Mouse (Mus musculus): ENCODE measurements at regions not wholly inside any gene's neighbourhood (a gene's known extent, or its start where the extent isn't known, plus 50 kb on each side); places are given as distances from the start of the nearest gene placed in this dataset.

DNA sequence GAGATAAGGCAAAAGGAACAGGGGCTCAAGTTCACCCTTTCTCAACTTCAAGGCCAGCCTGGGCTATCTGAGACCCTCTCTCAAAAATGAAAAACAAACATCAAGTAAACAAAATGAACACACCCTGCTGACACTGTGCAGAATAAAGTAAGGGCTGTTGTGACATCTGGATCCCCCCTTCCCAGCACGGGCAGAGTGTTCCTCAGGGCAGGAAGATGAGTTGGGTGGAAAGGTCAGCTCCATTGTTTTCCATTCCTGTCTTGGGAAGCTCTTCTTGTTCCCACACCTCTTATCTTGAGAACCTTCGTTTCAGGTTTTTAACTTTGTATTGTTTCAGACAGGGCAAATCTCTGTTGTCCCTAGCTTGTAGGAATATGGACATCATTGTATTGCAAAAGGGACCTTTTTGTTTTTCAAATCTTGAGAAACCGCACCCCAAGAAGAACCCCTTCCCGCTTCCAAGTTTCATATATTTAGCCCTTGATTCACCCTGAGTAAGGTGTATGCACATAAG is 141.5 kb upstream of the Tgfbr2 start:
- no peak overlapping the region for H3K4me3 ChIP-seq (ENCODE audit: extremely low read depth, insufficient read depth, insufficient read length)
- peaks cover 3% of the 10 kb centered on the region; the same call in 1 of the 2 replicates for H3K4me1 ChIP-seq (ENCODE audit: control insufficient read depth, insufficient read depth, insufficient read length)
- TF ChIP-seq POLR2A (IDR thresholded peaks at IDR 0.05; ENCODE audit: low read depth, low read length) (no peak), CTCF (IDR thresholded peaks at IDR 0.05; ENCODE audit: extremely low read depth, insufficient read depth, insufficient read length, insufficient replicate concordance) (no peak)
- WGBS: 95% methylated on average over 4 of the region's 4 CpGs
- H3K27ac ChIP-seq (ENCODE audit: insufficient read depth, low read length): no peak overlapping the region
- no peaks in the 10 kb centered on the region for H3K27me3 ChIP-seq (ENCODE audit: control insufficient read depth, insufficient read depth, low read length)
- DNase-seq (ENCODE audit: low read depth in 1 of 2, low spot score in 2 of 2): no peak
- no peaks in the 10 kb centered on the region for H3K36me3 ChIP-seq (ENCODE audit: control insufficient read depth, insufficient read depth, low read length)

DNA sequence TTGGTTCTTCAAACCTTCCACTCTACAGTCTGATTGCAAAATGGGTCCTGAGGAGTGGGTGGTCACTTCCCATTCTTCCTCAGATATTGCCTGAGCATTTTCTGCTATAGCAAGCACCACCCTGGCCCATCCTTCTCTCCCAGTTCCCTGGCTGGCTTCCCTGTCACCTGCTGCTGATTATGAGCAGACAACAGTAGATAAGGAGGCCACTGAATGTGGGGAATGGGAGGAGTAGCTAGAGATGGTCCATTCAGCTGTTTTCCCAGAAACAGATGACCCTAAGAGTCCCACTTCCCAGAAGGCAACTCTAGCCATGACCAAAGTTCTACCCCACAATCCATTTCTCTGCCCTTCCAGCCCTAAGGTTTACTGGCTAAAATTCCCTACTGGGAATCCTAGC is 139.6 kb upstream of the Tgfbr2 start:
- Histone ChIP-seq H3K27ac (ENCODE audit: insufficient read depth, low read length) (no peak overlapping the region), H3K4me1 (ENCODE audit: control insufficient read depth, insufficient read depth, insufficient read length) (peaks cover 3% of the 10 kb centered on the region; the same call in 1 of the 2 replicates), H3K36me3 (ENCODE audit: control insufficient read depth, insufficient read depth, low read length) (no peaks in the 10 kb centered on the region), H3K27me3 (ENCODE audit: control insufficient read depth, insufficient read depth, low read length) (no peaks in the 10 kb centered on the region), H3K4me3 (ENCODE audit: extremely low read depth, insufficient read depth, insufficient read length) (no peak overlapping the region)
- TF ChIP-seq CTCF (IDR thresholded peaks at IDR 0.05; ENCODE audit: extremely low read depth, insufficient read depth, insufficient read length, insufficient replicate concordance) (no peak), POLR2A (IDR thresholded peaks at IDR 0.05; ENCODE audit: low read depth, low read length) (no peak)
- DNase-seq (ENCODE audit: low read depth in 1 of 2, low spot score in 2 of 2): no peak

DNA sequence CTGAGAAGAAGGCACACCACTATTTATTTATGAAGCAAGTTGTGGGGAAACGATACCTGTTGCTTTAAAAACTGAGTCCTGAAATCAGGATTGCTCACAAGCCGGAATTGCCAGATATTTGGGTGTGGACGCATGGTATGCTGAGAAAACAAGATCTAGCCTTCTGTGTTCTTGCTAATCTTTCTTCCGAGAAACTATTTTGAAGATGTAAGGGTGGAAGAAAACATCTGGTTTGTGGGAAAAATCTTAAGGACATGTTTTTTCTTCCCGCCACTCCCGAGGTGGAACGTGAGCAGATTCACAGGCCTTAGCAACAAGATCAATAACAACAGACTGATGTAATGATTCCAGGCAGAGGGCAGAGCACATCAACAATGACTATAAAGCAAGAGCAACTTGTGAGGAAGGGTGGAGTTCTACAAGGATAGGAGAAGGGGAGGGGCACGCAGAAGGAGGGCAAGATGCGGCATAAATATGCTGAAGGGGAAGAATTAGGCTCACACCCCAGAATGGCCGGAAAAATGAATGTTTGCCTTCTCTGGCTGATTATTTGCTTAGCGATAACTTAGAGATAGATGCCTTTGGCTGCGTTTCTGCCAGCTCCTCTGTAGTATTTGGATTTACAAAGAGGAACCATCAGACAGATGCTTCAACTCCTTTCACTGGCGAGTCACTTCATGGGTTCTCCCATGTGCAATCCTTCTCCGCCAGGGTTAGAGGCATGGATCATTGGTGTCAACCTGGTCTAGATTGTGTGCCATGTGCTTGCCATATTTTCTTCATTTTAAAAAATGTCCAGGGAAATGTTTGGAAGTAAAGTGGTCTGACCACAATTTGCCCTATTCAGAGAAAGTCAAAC is 139.0 kb upstream of the Tgfbr2 start:
- Histone ChIP-seq H3K27me3 (ENCODE audit: control insufficient read depth, insufficient read depth, low read length) (no peaks in the 10 kb centered on the region), H3K4me1 (ENCODE audit: control insufficient read depth, insufficient read depth, insufficient read length) (no peaks in the 10 kb centered on the region), H3K36me3 (ENCODE audit: control insufficient read depth, insufficient read depth, low read length) (no peaks in the 10 kb centered on the region), H3K27ac (ENCODE audit: insufficient read depth, low read length) (no peak overlapping the region), H3K4me3 (ENCODE audit: extremely low read depth, insufficient read depth, insufficient read length) (no peak overlapping the region)
- DNase-seq (ENCODE audit: low read depth in 1 of 2, low spot score in 2 of 2): no peak
- WGBS: 90% methylated on average over 14 of the region's 14 CpGs
- TF ChIP-seq POLR2A (IDR thresholded peaks at IDR 0.05; ENCODE audit: low read depth, low read length): no peak
- no peak for TF ChIP-seq CTCF (IDR thresholded peaks at IDR 0.05; ENCODE audit: extremely low read depth, insufficient read depth, insufficient read length, insufficient replicate concordance)

DNA sequence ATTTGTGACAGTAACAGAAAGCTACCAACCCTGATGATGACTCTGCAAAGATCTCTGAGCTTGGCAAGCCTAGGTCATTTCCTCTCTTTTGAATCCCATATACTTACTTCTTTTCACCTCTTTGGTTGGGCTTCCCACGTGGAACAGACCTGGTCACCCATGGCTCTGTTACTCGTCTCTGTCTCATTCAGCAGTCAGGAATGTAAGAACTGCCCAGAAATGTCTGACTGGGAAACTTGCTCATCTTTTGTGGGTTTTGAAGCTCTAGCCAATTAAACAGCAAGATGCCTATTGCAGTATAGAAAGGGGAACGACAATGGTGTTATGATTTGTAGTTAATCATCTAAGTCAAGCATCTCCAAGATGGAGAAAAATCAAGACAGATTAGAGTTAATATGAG is 136.2 kb upstream of the Tgfbr2 start:
- WGBS: 79% methylated on average over 3 of the region's 3 CpGs

GRCm38 (mm10) chr9:116301602-116302001 is 126.4 kb upstream of the Tgfbr2 start:
- Histone ChIP-seq H3K4me1 (ENCODE audit: control insufficient read depth, insufficient read depth, insufficient read length) (no peaks in the 10 kb centered on the region), H3K27ac (ENCODE audit: insufficient read depth, low read length) (no peak overlapping the region), H3K36me3 (ENCODE audit: control insufficient read depth, insufficient read depth, low read length) (no peaks in the 10 kb centered on the region), H3K4me3 (ENCODE audit: extremely low read depth, insufficient read depth, insufficient read length) (no peak overlapping the region), H3K27me3 (ENCODE audit: control insufficient read depth, insufficient read depth, low read length) (no peaks in the 10 kb centered on the region)
- WGBS: 89% methylated on average over 2 of the region's 2 CpGs
- no peak for DNase-seq (ENCODE audit: low read depth in 1 of 2, low spot score in 2 of 2)
- TF ChIP-seq CTCF (IDR thresholded peaks at IDR 0.05; ENCODE audit: extremely low read depth, insufficient read depth, insufficient read length, insufficient replicate concordance) (no peak), POLR2A (IDR thresholded peaks at IDR 0.05; ENCODE audit: low read depth, low read length) (no peak)

More for the DNA sequence above, 136.2 kb upstream of the Tgfbr2 start:
- Histone ChIP-seq H3K27me3 (ENCODE audit: control insufficient read depth, insufficient read depth, low read length) (no peaks in the 10 kb centered on the region), H3K4me3 (ENCODE audit: extremely low read depth, insufficient read depth, insufficient read length) (no peak overlapping the region), H3K4me1 (ENCODE audit: control insufficient read depth, insufficient read depth, insufficient read length) (no peaks in the 10 kb centered on the region), H3K36me3 (ENCODE audit: control insufficient read depth, insufficient read depth, low read length) (no peaks in the 10 kb centered on the region), H3K27ac (ENCODE audit: insufficient read depth, low read length) (no peak overlapping the region)
- TF ChIP-seq POLR2A (IDR thresholded peaks at IDR 0.05; ENCODE audit: low read depth, low read length): no peak
- TF ChIP-seq CTCF (IDR thresholded peaks at IDR 0.05; ENCODE audit: extremely low read depth, insufficient read depth, insufficient read length, insufficient replicate concordance): no peak
- DNase-seq (ENCODE audit: low read depth in 1 of 2, low spot score in 2 of 2): no peak

- H3K4me3 ChIP-seq (ENCODE audit: extremely low read depth, insufficient read depth, insufficient read length): no peak overlapping the region
- no peaks in the 10 kb centered on the region for H3K27me3 ChIP-seq (ENCODE audit: control insufficient read depth, insufficient read depth, low read length)
- H3K36me3 ChIP-seq (ENCODE audit: control insufficient read depth, insufficient read depth, low read length): no peaks in the 10 kb centered on the region
- 96% methylated on average over 4 of the region's 4 CpGs for WGBS
- no peak for DNase-seq (ENCODE audit: low read depth in 1 of 2, low spot score in 2 of 2)
- no peak overlapping the region for H3K27ac ChIP-seq (ENCODE audit: insufficient read depth, low read length)
- TF ChIP-seq POLR2A (IDR thresholded peaks at IDR 0.05; ENCODE audit: low read depth, low read length) (no peak), CTCF (IDR thresholded peaks at IDR 0.05; ENCODE audit: extremely low read depth, insufficient read depth, insufficient read length, insufficient replicate concordance) (no peak)
- H3K4me1 ChIP-seq (ENCODE audit: control insufficient read depth, insufficient read depth, insufficient read length): peaks cover 2% of the 10 kb centered on the region; the same call in 1 of the 2 replicates
Observed at GRCm38 (mm10) chr9:116298791-116299190, 123.6 kb upstream of the Tgfbr2 start.

DNA sequence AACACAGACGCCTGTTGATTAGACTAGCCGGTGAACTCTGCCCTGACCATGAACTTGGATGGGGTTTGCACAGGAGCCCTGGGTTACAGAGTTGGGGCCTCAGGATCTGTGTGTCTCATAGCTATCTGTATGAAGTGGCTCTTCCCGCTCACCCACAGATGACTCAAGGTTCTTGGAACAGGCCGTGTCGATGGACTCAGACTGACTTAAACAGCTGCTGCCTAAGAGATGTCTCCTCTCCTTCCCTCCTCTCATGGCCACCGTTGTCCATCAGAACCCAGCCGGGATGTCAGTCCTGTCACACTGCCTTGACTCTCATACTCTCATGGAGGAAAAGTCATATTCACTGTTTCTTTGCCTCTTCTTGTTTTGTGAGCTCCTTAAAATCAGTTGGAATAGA is 121.2 kb upstream of the Tgfbr2 start:
- Histone ChIP-seq H3K4me1 (ENCODE audit: control insufficient read depth, insufficient read depth, insufficient read length) (peaks cover 5% of the 10 kb centered on the region; the same call in 1 of the 2 replicates), H3K27ac (ENCODE audit: insufficient read depth, low read length) (no peak overlapping the region), H3K4me3 (ENCODE audit: extremely low read depth, insufficient read depth, insufficient read length) (no peak overlapping the region), H3K36me3 (ENCODE audit: control insufficient read depth, insufficient read depth, low read length) (no peaks in the 10 kb centered on the region), H3K27me3 (ENCODE audit: control insufficient read depth, insufficient read depth, low read length) (no peaks in the 10 kb centered on the region)
- TF ChIP-seq POLR2A (IDR thresholded peaks at IDR 0.05; ENCODE audit: low read depth, low read length) (no peak), CTCF (IDR thresholded peaks at IDR 0.05; ENCODE audit: extremely low read depth, insufficient read depth, insufficient read length, insufficient replicate concordance) (no peak)
- 90% methylated on average over 7 of the region's 7 CpGs for WGBS
- no peak for DNase-seq (ENCODE audit: low read depth in 1 of 2, low spot score in 2 of 2)

All from spleen, adult 2 months (tissue).